Mouse (Mus musculus) liver, embryonic 15.5 days (tissue): ENCODE measurements at regions not wholly inside any gene's neighbourhood (a gene's known extent, or its start where the extent isn't known, plus 50 kb on each side); places are given as distances from the start of the nearest gene placed in this dataset.

Source experiments
- ATAC-seq: fragments of 200-750 bp; cut with Nextera tagmentation; 2 replicates; pipeline ENCODE4 v1.8.0; 2017; ENCODE audit warnings: moderate number of reproducible peaks, mild to moderate bottlenecking, moderate library complexity; ENCODE audit not compliant: insufficient read depth
- H3K27ac ChIP-seq: fragments of 300-500 bp; sonication (generic); replicated peaks from 2 replicates; pipeline ENCODE4 v1.5.1; 2015; ENCODE audit warnings: mild to moderate bottlenecking, inconsistent platforms
- H3K27me3 ChIP-seq: fragments of 300-500 bp; sonication (generic); 2 replicates; pipeline ENCODE4 v1.6.1; 2015; ENCODE audit warnings: mild to moderate bottlenecking, inconsistent platforms
- H3K36me3 ChIP-seq: fragments of 300-500 bp; sonication (generic); replicated peaks from 2 replicates; pipeline ENCODE4 v1.6.1; 2015; ENCODE audit warnings: moderate library complexity, mild to moderate bottlenecking, inconsistent platforms
- H3K4me1 ChIP-seq: fragments of 300-500 bp; sonication (generic); replicated peaks from 2 replicates; pipeline ENCODE4 v1.6.1; 2015; ENCODE audit warnings: inconsistent platforms
- H3K4me2 ChIP-seq: fragments of 300-500 bp; sonication (generic); 2 replicates; pipeline ENCODE4 v1.6.1; 2015; ENCODE audit warnings: moderate library complexity, mild to moderate bottlenecking, inconsistent platforms
- H3K4me3 ChIP-seq: fragments of 300-500 bp; sonication (generic); replicated peaks from 2 replicates; pipeline ENCODE4 v1.5.1; 2015; ENCODE audit warnings: mild to moderate bottlenecking, inconsistent platforms
- H3K9ac ChIP-seq: fragments of 300-500 bp; sonication (generic); 2 replicates; pipeline ENCODE4 v1.6.1; 2015; ENCODE audit warnings: moderate library complexity, mild to moderate bottlenecking, inconsistent platforms
- H3K9me3 ChIP-seq: fragments of 300-500 bp; sonication (generic); replicated peaks from 2 replicates; pipeline ENCODE4 v1.6.1; 2016; ENCODE audit warnings: inconsistent platforms
- WGBS: fragments of 180-500 bp; shearing (Covaris S2); methylation state at CpG from one replicate; pipeline ENCODE4 v1.1.7; 2015; ENCODE audit warnings: mixed read lengths; ENCODE audit not compliant: insufficient replicate concordance; 5-methylcytosine and 5-hydroxymethylcytosine counted together

- Histone ChIP-seq H3K27ac (no peak overlapping the region), H3K4me1 (peaks cover 27% of the 10 kb centered on the region), H3K27me3 (no peaks in the 10 kb centered on the region), H3K4me2 (no peak overlapping the region), H3K4me3 (no peak overlapping the region), H3K36me3 (no peaks in the 10 kb centered on the region), H3K9me3 (no peaks in the 10 kb centered on the region), H3K9ac (no peak overlapping the region)
- WGBS = 55% methylated on average over 3 of the region's 3 CpGs
- ATAC-seq = no peak
These were observed 65.2 kb downstream of the Slc30a10 start for GRCm38 (mm10) chr1:185519811-185520210.

- Histone ChIP-seq H3K36me3 (no peaks in the 10 kb centered on the region), H3K9me3 (no peaks in the 10 kb centered on the region), H3K4me3 (no peak overlapping the region), H3K9ac (no peak overlapping the region), H3K4me2 (no peak overlapping the region), H3K4me1 (no peaks in the 10 kb centered on the region), H3K27me3 (no peaks in the 10 kb centered on the region), H3K27ac (no peak overlapping the region)
- 81% methylated on average over 10 of the region's 10 CpGs for WGBS
- no peak for ATAC-seq
These were observed 69.4 kb downstream of the Slc30a10 start for GRCm38 (mm10) chr1:185524020-185524419.

- H3K27ac ChIP-seq = no peak overlapping the region
- 72% methylated on average over 5 of the region's 5 CpGs for WGBS
- no peak for ATAC-seq
These were observed 78.8 kb downstream of the Slc30a10 start for GRCm38 (mm10) chr1:185533471-185533870.

GRCm38 (mm10) chr1:185534129-185534528, 79.5 kb downstream of the Slc30a10 start:
- no peaks in the 10 kb centered on the region for H3K9me3 ChIP-seq
- WGBS = 57% methylated on average over 1 of the region's 1 CpGs

More at GRCm38 (mm10) chr1:185533471-185533870, 78.8 kb downstream of the Slc30a10 start:
- Histone ChIP-seq H3K27me3 (no peaks in the 10 kb centered on the region), H3K4me2 (no peak overlapping the region), H3K4me3 (no peak overlapping the region), H3K36me3 (no peaks in the 10 kb centered on the region), H3K9me3 (no peaks in the 10 kb centered on the region), H3K9ac (no peak overlapping the region), H3K4me1 (no peaks in the 10 kb centered on the region)

GRCm38 (mm10) chr1:185535321-185535720, 80.7 kb downstream of the Slc30a10 start:
- Histone ChIP-seq H3K27ac (no peak overlapping the region), H3K27me3 (no peaks in the 10 kb centered on the region), H3K4me2 (no peak overlapping the region), H3K36me3 (no peaks in the 10 kb centered on the region), H3K9ac (no peak overlapping the region), H3K9me3 (no peaks in the 10 kb centered on the region), H3K4me3 (no peak overlapping the region), H3K4me1 (no peaks in the 10 kb centered on the region)
- WGBS = 58% methylated on average over 6 of the region's 6 CpGs
- no peak for ATAC-seq

More at GRCm38 (mm10) chr1:185534129-185534528, 79.5 kb downstream of the Slc30a10 start:
- no peak overlapping the region for H3K9ac ChIP-seq
- H3K4me2 ChIP-seq = no peak overlapping the region
- no peaks in the 10 kb centered on the region for H3K4me1 ChIP-seq
- ATAC-seq = no peak
- H3K36me3 ChIP-seq = no peaks in the 10 kb centered on the region
- no peak overlapping the region for H3K27ac ChIP-seq
- H3K27me3 ChIP-seq = no peaks in the 10 kb centered on the region
- no peak overlapping the region for H3K4me3 ChIP-seq

- Histone ChIP-seq H3K27me3 (no peaks in the 10 kb centered on the region), H3K4me1 (no peaks in the 10 kb centered on the region), H3K4me3 (no peak overlapping the region), H3K9me3 (no peaks in the 10 kb centered on the region), H3K9ac (no peak overlapping the region), H3K27ac (no peak overlapping the region), H3K36me3 (no peaks in the 10 kb centered on the region), H3K4me2 (no peak overlapping the region)
- no peak for ATAC-seq
- 69% methylated on average over 4 of the region's 4 CpGs for whole genome bisulfite sequencing
These were observed 82.6 kb downstream of the Slc30a10 start for GRCm38 (mm10) chr1:185537236-185537635.

GRCm38 (mm10) chr1:185539458-185539857, 84.8 kb downstream of the Slc30a10 start:
- Histone ChIP-seq H3K27ac (no peak overlapping the region), H3K9ac (no peak overlapping the region), H3K27me3 (no peaks in the 10 kb centered on the region), H3K4me1 (no peaks in the 10 kb centered on the region), H3K9me3 (no peaks in the 10 kb centered on the region), H3K4me3 (no peak overlapping the region), H3K4me2 (no peak overlapping the region), H3K36me3 (no peaks in the 10 kb centered on the region)
- WGBS = 4% methylated on average over 1 of the region's 1 CpGs
- no peak for ATAC-seq

GRCm38 (mm10) chr1:185546346-185546745, 91.7 kb downstream of the Slc30a10 start:
- no peak for ATAC-seq
- H3K4me2 ChIP-seq = no peak overlapping the region
- no peaks in the 10 kb centered on the region for H3K27me3 ChIP-seq
- no peak overlapping the region for H3K4me3 ChIP-seq
- no peak overlapping the region for H3K27ac ChIP-seq
- no peaks in the 10 kb centered on the region for H3K4me1 ChIP-seq
- H3K9me3 ChIP-seq = no peaks in the 10 kb centered on the region
- no peaks in the 10 kb centered on the region for H3K36me3 ChIP-seq
- no peak overlapping the region for H3K9ac ChIP-seq

- Histone ChIP-seq H3K9ac (no peak overlapping the region), H3K27me3 (no peaks in the 10 kb centered on the region), H3K9me3 (no peaks in the 10 kb centered on the region), H3K36me3 (no peaks in the 10 kb centered on the region), H3K27ac (no peak overlapping the region), H3K4me2 (no peak overlapping the region), H3K4me1 (no peaks in the 10 kb centered on the region), H3K4me3 (no peak overlapping the region)
- 42% methylated on average over 9 of the region's 9 CpGs for WGBS
- ATAC-seq = no peak
These were observed 118.3 kb downstream of the Slc30a10 start for GRCm38 (mm10) chr1:185572761-185573530.

- Histone ChIP-seq H3K27me3 (no peaks in the 10 kb centered on the region), H3K9me3 (no peaks in the 10 kb centered on the region)
- 54% methylated on average over 4 of the region's 4 CpGs for WGBS
These were observed 120.3 kb downstream of the Slc30a10 start for GRCm38 (mm10) chr1:185574978-185575377.

GRCm38 (mm10) chr1:185579824-185580223, 125.2 kb downstream of the Slc30a10 start:
- H3K9ac ChIP-seq = no peak overlapping the region
- ATAC-seq = no peak

More at GRCm38 (mm10) chr1:185574978-185575377, 120.3 kb downstream of the Slc30a10 start:
- Histone ChIP-seq H3K4me3 (no peak overlapping the region), H3K36me3 (no peaks in the 10 kb centered on the region), H3K9ac (no peak overlapping the region), H3K27ac (no peak overlapping the region), H3K4me2 (no peak overlapping the region), H3K4me1 (no peaks in the 10 kb centered on the region)
- no peak for ATAC-seq

More at GRCm38 (mm10) chr1:185579824-185580223, 125.2 kb downstream of the Slc30a10 start:
- Histone ChIP-seq H3K4me1 (no peaks in the 10 kb centered on the region), H3K36me3 (no peaks in the 10 kb centered on the region), H3K4me2 (no peak overlapping the region), H3K27me3 (no peaks in the 10 kb centered on the region), H3K27ac (no peak overlapping the region), H3K4me3 (no peak overlapping the region), H3K9me3 (no peaks in the 10 kb centered on the region)
- 62% methylated on average over 1 of the region's 1 CpGs for WGBS
